Mouse (Mus musculus) B cell, adult 2 months (primary cell): ENCODE results near the gene Olfr1373.
A peak's percentile ranks its signal among the peaks of the same experiment; 100 is the strongest.

Experiments
- DNase-seq, 2 experiments: peaks; one replicate each; pipeline ENCODE4 v3.0.0; 2022

The Olfr1373 gene

DNA sequence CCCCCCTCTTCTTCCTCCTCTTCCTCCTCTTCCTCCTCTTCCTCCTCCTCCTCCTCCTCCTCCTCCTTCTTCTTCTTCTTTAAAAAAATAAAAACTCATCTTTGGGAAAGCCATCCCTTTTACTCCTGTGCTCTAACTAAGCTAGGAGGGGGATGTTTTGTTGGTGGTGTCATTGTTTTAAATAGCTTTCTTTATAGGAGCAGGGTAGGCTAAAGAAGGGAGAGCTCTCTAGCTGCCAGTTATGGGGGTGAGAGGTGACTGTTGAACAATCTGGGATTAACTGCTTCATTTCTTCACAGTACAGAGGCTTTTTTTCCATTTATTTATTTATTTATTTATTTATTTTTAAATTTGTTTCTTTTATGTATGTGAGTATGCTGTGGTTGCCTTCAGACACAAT, 39.8 kb downstream of the Olfr1373 start:
- DNase-seq: no peak

DNA sequence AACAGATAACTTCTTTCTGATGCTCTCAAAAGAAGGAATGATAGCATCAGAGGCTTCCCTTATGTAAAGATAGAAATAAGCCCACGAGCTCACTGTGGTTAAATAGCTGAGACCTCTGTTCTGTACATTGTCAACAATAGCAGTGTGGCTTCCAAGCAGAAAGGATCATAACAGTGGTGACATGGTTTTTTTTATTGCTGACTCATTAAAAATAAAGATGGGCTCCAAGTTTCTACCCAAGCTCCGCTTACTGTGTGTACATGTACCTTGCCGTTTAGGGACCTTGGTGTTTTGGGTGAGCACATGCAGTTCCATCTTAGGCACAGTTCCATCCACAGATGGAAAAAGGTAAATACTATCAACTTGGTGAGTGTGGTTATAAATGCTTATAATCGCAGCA, 42.4 kb downstream of the Olfr1373 start:
- DNase-seq: no peak

DNA sequence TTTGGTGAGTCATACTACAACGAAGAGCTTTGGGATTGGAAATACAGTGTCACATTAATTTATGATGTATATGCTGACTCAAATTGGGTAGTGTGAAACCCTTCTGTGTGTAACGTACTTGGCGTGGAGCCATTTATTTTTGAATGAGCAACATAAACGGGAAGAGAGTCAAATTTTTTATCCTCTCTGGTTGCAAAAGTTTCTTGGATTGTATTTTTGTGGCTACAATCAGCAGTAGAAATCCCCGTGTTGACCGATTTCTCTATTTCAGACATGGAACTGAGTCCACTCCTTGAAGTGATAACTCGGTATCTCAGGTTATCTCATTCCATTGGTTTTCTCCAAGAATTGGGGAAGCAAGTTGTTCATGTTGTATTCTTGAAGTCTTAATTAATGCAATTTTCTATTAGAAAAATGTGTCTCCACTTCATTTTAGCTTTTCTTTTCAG, 45.5 kb downstream of the Olfr1373 start:
- no peak for DNase-seq

DNA sequence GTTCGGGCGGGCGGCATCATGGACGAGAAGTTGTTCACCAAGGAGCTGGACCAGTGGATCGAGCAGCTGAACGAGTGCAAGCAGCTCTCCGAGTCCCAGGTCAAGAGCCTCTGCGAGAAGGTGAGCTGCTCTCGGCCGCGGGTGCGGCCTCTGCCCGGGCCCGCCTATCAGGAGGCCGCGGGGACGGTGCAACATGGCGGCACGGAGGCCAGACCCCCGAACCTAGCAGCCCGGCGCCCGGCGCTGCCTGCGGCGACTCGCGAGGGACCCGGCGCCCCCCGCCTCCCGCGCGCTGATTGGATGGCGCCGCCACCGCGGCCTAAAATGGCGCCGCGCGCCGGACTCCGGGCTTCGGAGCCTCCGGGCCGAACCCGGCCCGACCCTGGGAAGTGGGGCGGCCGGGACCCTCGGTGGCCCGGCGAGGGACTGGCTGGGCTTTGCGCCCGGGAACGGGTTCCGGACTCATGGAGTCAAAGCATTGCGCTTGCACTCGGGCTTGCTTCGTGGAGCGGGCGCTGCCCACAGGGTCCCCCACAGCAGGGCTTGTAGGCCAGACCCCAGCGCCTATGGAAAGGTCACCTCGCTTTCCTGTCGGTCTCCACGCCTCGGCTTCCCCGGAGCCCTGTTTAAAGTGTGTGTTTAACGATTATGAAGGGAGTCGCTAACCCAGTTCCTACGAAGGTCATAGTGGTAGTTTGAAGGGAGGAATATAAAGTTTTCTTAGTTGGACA, 46.1 kb downstream of the Olfr1373 start:
- DNase-seq: peak; percentile 72 to 74

DNA sequence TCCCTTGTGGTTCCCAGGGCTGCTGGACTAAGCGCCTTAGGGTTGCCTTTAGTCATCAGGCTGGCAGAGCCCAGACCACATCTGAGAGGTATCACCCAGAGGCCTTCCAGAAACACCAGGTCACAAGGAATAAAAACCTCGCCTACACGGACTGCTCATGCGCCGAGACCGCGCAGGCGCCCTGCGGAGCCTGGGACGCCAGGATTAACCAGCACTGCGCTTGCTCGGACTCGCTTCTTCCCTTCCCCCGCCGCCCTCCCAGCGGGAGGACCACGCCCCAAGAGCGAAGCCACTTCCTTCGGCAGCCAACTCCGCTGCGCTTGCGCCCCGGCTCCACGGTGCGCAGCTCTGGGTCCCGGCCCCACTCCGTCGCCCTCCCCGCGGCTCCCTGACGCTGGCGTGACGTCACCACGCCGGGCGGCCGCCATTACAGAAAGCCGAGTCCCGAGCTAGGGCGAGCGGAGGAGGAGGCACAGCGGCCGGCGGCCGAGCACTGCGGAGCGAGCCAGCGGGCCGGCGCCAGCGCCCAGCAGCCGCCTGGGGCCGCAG, 46.9 kb downstream of the Olfr1373 start, which contains the start of gene Ppp2ca:
Ppp2ca (plus strand) TSS at position 284 of the 549 bp plus-strand sequence.
- peak; percentile 98 for DNase-seq

DNA sequence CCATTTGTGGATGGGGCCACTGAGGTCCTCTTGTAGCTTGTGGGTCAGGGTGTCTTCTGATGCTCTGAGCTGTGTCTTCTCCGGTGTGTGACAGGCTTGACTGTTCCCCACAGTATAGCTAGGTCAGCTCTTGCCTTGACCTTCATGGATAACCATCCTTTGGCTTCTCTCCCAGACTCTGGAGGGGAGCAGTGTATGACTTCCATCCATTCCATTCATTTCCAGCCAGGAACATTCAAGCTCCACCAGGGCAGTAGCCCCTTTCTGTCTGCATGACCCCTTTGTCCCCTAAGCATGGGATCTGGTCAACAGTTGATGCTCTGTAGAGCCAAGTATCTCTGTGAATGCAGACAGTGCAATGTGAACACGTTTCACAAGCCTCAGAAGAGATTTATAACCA, 47.7 kb downstream of the Olfr1373 start:
- no peak for DNase-seq

DNA sequence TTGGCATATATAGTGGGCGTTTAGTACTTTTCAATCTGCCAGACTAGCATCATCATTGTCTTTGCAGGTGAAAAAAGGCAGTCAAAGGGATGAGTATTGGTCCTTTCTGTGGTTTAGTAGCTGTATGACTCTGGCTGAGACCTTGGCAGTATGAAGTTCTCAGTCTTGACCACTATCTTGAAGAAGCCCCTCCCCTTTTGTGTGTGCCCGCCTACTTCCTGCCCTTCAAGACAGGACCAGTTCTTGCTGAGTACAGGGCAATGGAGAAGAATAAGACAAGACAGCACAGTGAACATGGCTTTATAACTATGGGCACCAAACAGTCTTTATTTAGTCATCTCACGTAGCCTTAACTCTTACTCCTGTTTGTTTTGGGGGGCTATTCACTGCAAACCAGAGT, 48.3 kb downstream of the Olfr1373 start:
- DNase-seq: no peak
